Mouse (Mus musculus): ENCODE results near the gene Glt1d1. TPM values are rescaled to one million over a fixed set of nuclear protein-coding genes. Genes with fewer than 3 reads are reported as not detected.

The Glt1d1 gene
- polyA plus RNA-seq, 1 experiment from 2014 or later, result 0.98 TPM

- Histone ChIP-seq H3K4me3 (replicated peaks; ENCODE audit: low read length) (no peak overlapping the region), H3K36me3 (ENCODE audit: control insufficient read depth, insufficient read depth) (peaks cover 7% of the 10 kb centered on the region), H3K9me3 (ENCODE audit: control insufficient read depth, low read length) (no peaks in the 10 kb centered on the region), H3K27ac (ENCODE audit: low read length) (no peak overlapping the region), H3K9ac (replicated peaks; ENCODE audit: low read depth, low read length) (no peak overlapping the region), H3K4me2 (ENCODE audit: low read length) (no peak overlapping the region), H3K27me3 (replicated peaks; ENCODE audit: control insufficient read depth, insufficient read depth, low read length) (no peaks in the 10 kb centered on the region), H3K4me1 (replicated peaks; ENCODE audit: control insufficient read depth, insufficient read depth, low read length) (peaks cover 21% of the 10 kb centered on the region)
- no peak for ATAC-seq
- WGBS, result 88% methylated on average over 7 of the region's 7 CpGs
These were observed 22.8 kb upstream of the Glt1d1 start for GRCm38 (mm10) chr5:127609191-127609714.

- Histone ChIP-seq H3K36me3 (ENCODE audit: control insufficient read depth, insufficient read depth) (peaks cover 6% of the 10 kb centered on the region), H3K4me3 (replicated peaks; ENCODE audit: low read length) (no peak overlapping the region), H3K9ac (replicated peaks; ENCODE audit: low read depth, low read length) (no peak overlapping the region), H3K27ac (ENCODE audit: low read length) (no peak overlapping the region), H3K4me1 (replicated peaks; ENCODE audit: control insufficient read depth, insufficient read depth, low read length) (peaks cover 38% of the 10 kb centered on the region), H3K27me3 (replicated peaks; ENCODE audit: control insufficient read depth, insufficient read depth, low read length) (no peaks in the 10 kb centered on the region), H3K4me2 (ENCODE audit: low read length) (no peak overlapping the region), H3K9me3 (ENCODE audit: control insufficient read depth, low read length) (no peaks in the 10 kb centered on the region)
- no peak for ATAC-seq
- 79% methylated on average over 6 of the region's 6 CpGs for WGBS
These were observed 21.1 kb upstream of the Glt1d1 start for GRCm38 (mm10) chr5:127610787-127611509.

- no peak for ATAC-seq
- Histone ChIP-seq H3K9me3 (ENCODE audit: control insufficient read depth, low read length) (no peaks in the 10 kb centered on the region), H3K27me3 (replicated peaks; ENCODE audit: control insufficient read depth, insufficient read depth, low read length) (no peaks in the 10 kb centered on the region), H3K4me1 (replicated peaks; ENCODE audit: control insufficient read depth, insufficient read depth, low read length) (peaks cover 42% of the 10 kb centered on the region), H3K36me3 (ENCODE audit: control insufficient read depth, insufficient read depth) (peaks cover 4% of the 10 kb centered on the region), H3K27ac (ENCODE audit: low read length) (no peak overlapping the region), H3K4me2 (ENCODE audit: low read length) (no peak overlapping the region), H3K9ac (replicated peaks; ENCODE audit: low read depth, low read length) (no peak overlapping the region), H3K4me3 (replicated peaks; ENCODE audit: low read length) (no peak overlapping the region)
- 84% methylated on average over 1 of the region's 1 CpGs for WGBS
These were observed 20.2 kb upstream of the Glt1d1 start for GRCm38 (mm10) chr5:127611881-127612280.

- H3K27me3 ChIP-seq (replicated peaks; ENCODE audit: control insufficient read depth, insufficient read depth, low read length), result no peaks in the 10 kb centered on the region
- no peaks in the 10 kb centered on the region for H3K9me3 ChIP-seq (ENCODE audit: control insufficient read depth, low read length)
- WGBS, result 95% methylated on average over 6 of the region's 6 CpGs
- no peak for ATAC-seq
- peaks cover 4% of the 10 kb centered on the region; the same call in 1 of the 2 replicates for H3K36me3 ChIP-seq (ENCODE audit: control insufficient read depth, insufficient read depth)
- no peak overlapping the region for H3K27ac ChIP-seq (ENCODE audit: low read length)
- no peak overlapping the region for H3K4me3 ChIP-seq (replicated peaks; ENCODE audit: low read length)
- no peak overlapping the region for H3K9ac ChIP-seq (replicated peaks; ENCODE audit: low read depth, low read length)
- H3K4me1 ChIP-seq (replicated peaks; ENCODE audit: control insufficient read depth, insufficient read depth, low read length), result peaks cover 42% of the 10 kb centered on the region
- no peak overlapping the region for H3K4me2 ChIP-seq (ENCODE audit: low read length)
These were observed 19.7 kb upstream of the Glt1d1 start for GRCm38 (mm10) chr5:127612397-127612796.

GRCm38 (mm10) chr5:127615459-127615858, 16.6 kb upstream of the Glt1d1 start:
- H3K27ac ChIP-seq (ENCODE audit: low read length), result no peak overlapping the region
- H3K36me3 ChIP-seq (ENCODE audit: control insufficient read depth, insufficient read depth), result no peaks in the 10 kb centered on the region
- 83% methylated on average over 3 of the region's 3 CpGs for WGBS
- no peaks in the 10 kb centered on the region for H3K9me3 ChIP-seq (ENCODE audit: control insufficient read depth, low read length)
- no peak for ATAC-seq
- H3K9ac ChIP-seq (replicated peaks; ENCODE audit: low read depth, low read length), result no peak overlapping the region
- H3K4me2 ChIP-seq (ENCODE audit: low read length), result peak overlapping the region; percentile 87
- H3K4me3 ChIP-seq (replicated peaks; ENCODE audit: low read length), result peak overlapping the region; percentile 94
- 0 out of 2 replicates have a peak, but pooled peaks cover 2% of the 10 kb centered on the region for H3K27me3 ChIP-seq (replicated peaks; ENCODE audit: control insufficient read depth, insufficient read depth, low read length)
- peaks cover 42% of the 10 kb centered on the region for H3K4me1 ChIP-seq (replicated peaks; ENCODE audit: control insufficient read depth, insufficient read depth, low read length)

GRCm38 (mm10) chr5:127616151-127616550, 15.9 kb upstream of the Glt1d1 start:
- 34% methylated on average over 5 of the region's 5 CpGs for WGBS
- Histone ChIP-seq H3K27me3 (replicated peaks; ENCODE audit: control insufficient read depth, insufficient read depth, low read length) (0 out of 2 replicates have a peak, but pooled peaks cover 2% of the 10 kb centered on the region), H3K4me2 (ENCODE audit: low read length) (peak overlapping the region; percentile 87), H3K4me3 (replicated peaks; ENCODE audit: low read length) (peak overlapping the region; percentile 94), H3K9ac (replicated peaks; ENCODE audit: low read depth, low read length) (peak overlapping the region; percentile 97), H3K4me1 (replicated peaks; ENCODE audit: control insufficient read depth, insufficient read depth, low read length) (peaks cover 35% of the 10 kb centered on the region), H3K27ac (ENCODE audit: low read length) (no peak overlapping the region), H3K36me3 (ENCODE audit: control insufficient read depth, insufficient read depth) (no peaks in the 10 kb centered on the region), H3K9me3 (ENCODE audit: control insufficient read depth, low read length) (no peaks in the 10 kb centered on the region)
- no peak for ATAC-seq

- Histone ChIP-seq H3K27ac (ENCODE audit: low read length) (peak overlapping the region; percentile 78), H3K9me3 (ENCODE audit: control insufficient read depth, low read length) (no peaks in the 10 kb centered on the region), H3K4me3 (replicated peaks; ENCODE audit: low read length) (peak overlapping the region; percentile 94), H3K4me1 (replicated peaks; ENCODE audit: control insufficient read depth, insufficient read depth, low read length) (peaks cover 30% of the 10 kb centered on the region), H3K27me3 (replicated peaks; ENCODE audit: control insufficient read depth, insufficient read depth, low read length) (0 out of 2 replicates have a peak, but pooled peaks cover 2% of the 10 kb centered on the region), H3K9ac (replicated peaks; ENCODE audit: low read depth, low read length) (peak overlapping the region; percentile 97), H3K4me2 (ENCODE audit: low read length) (peak overlapping the region; percentile 87), H3K36me3 (ENCODE audit: control insufficient read depth, insufficient read depth) (no peaks in the 10 kb centered on the region)
- peak; percentile 95 for ATAC-seq
- WGBS, result under 1% methylated on average over 67 of the region's 91 CpGs
These were observed 15.0 kb upstream of the Glt1d1 start for GRCm38 (mm10) chr5:127616884-127617635.

GRCm38 (mm10) chr5:127618834-127619233, 13.2 kb upstream of the Glt1d1 start:
- H3K27ac ChIP-seq (ENCODE audit: low read length), result no peak overlapping the region
- no peaks in the 10 kb centered on the region for H3K9me3 ChIP-seq (ENCODE audit: control insufficient read depth, low read length)
- 0 out of 2 replicates have a peak, but pooled peaks cover 2% of the 10 kb centered on the region for H3K27me3 ChIP-seq (replicated peaks; ENCODE audit: control insufficient read depth, insufficient read depth, low read length)
- peaks cover 22% of the 10 kb centered on the region for H3K4me1 ChIP-seq (replicated peaks; ENCODE audit: control insufficient read depth, insufficient read depth, low read length)
- no peak for ATAC-seq
- H3K36me3 ChIP-seq (ENCODE audit: control insufficient read depth, insufficient read depth), result no peaks in the 10 kb centered on the region
- H3K4me3 ChIP-seq (replicated peaks; ENCODE audit: low read length), result no peak overlapping the region
- WGBS, result 65% methylated on average over 3 of the region's 3 CpGs
- no peak overlapping the region for H3K4me2 ChIP-seq (ENCODE audit: low read length)
- H3K9ac ChIP-seq (replicated peaks; ENCODE audit: low read depth, low read length), result no peak overlapping the region

GRCm38 (mm10) chr5:127620371-127620770, 11.7 kb upstream of the Glt1d1 start:
- no peak for ATAC-seq
- Histone ChIP-seq H3K4me3 (replicated peaks; ENCODE audit: low read length) (no peak overlapping the region), H3K27ac (ENCODE audit: low read length) (no peak overlapping the region), H3K9ac (replicated peaks; ENCODE audit: low read depth, low read length) (no peak overlapping the region), H3K27me3 (replicated peaks; ENCODE audit: control insufficient read depth, insufficient read depth, low read length) (0 out of 2 replicates have a peak, but pooled peaks cover 2% of the 10 kb centered on the region), H3K36me3 (ENCODE audit: control insufficient read depth, insufficient read depth) (no peaks in the 10 kb centered on the region), H3K4me1 (replicated peaks; ENCODE audit: control insufficient read depth, insufficient read depth, low read length) (peaks cover 10% of the 10 kb centered on the region), H3K4me2 (ENCODE audit: low read length) (no peak overlapping the region), H3K9me3 (ENCODE audit: control insufficient read depth, low read length) (no peaks in the 10 kb centered on the region)
- 79% methylated on average over 8 of the region's 8 CpGs for WGBS

Data from forebrain, embryonic 16.5 days (tissue).